Mouse (Mus musculus) T-helper 17 cell (primary cell): ENCODE results near the gene Gm17651.

ENCODE experiments used
- in situ Hi-C, 2 experiments: fragments of 300-600 bp; cut with MboI, MseI; formaldehyde crosslinking; loops; 1 replicate in 1 of 2; 2 replicates in 1 of 2; pipeline ENCODE4 v1.15.1; 2025; ENCODE audit warnings: high pct_unique_total_duplicates in 2 of 2

Gm17651 gene

GRCm38 (mm10) chr3:97674644-97675110 is at the start of gene Gm17651:
Gene Gm17651, minus strand, starts transcription at chr3:97674694.
- in situ Hi-C loops: loop anchor here in 1 of 2 experiments (5.0 kb wide), 1 partner anchor 213 kb away; the partner anchor contains the start of gene Pde4dip

GRCm38 (mm10) chr3:97719116-97719515 is 44.6 kb upstream of the Gm17651 start:
- in situ Hi-C loops: no loop called here

- in situ Hi-C loops: no loop called here
These were observed 41.4 kb upstream of the Gm17651 start for GRCm38 (mm10) chr3:97715922-97716321.

DNA sequence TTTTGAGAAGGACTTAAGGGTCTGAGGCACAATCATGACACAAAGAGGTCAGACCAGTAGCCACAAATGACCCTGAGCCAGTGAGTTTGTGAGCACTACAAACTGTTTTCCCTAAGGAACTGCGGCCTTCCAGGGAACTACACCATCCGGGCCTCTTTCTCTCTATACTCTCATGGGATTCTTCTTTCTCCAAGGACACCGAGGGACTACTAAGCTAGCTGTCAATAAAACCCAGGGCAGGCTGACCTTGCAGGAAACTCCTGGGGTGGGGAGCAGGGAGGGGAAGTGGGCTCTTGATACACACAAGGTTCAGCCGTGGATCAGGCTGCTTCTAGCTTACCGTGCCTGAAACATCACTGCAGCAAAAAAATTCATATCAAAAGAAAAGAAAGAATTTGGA is 36.4 kb upstream of the Gm17651 start:
- in situ Hi-C loops: no loop called here

- in situ Hi-C loops: no loop called here
These were observed 35.6 kb upstream of the Gm17651 start for GRCm38 (mm10) chr3:97710134-97710533.

- in situ Hi-C loops: no loop called here
These were observed 32.1 kb upstream of the Gm17651 start for GRCm38 (mm10) chr3:97706561-97706960.

DNA sequence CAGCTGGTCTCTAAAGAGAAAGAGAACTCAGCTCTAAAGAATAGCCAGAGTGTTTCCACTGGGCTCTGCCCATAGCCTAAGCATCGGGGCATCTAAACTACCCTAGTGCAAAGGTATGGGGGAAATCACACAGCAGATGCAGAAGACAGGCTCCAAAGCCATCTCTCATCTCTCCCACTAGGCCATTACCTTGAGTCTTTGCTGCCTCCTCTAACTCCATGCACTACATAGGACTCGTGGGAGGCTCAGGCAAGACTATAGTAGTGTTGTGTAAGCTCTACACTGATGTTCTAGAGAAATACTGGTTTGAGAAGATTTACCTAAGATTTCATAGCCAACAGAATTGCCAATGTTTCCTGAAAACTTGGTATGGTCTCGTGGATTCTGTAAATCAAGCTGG is 31.0 kb upstream of the Gm17651 start:
- in situ Hi-C loops: no loop called here

DNA sequence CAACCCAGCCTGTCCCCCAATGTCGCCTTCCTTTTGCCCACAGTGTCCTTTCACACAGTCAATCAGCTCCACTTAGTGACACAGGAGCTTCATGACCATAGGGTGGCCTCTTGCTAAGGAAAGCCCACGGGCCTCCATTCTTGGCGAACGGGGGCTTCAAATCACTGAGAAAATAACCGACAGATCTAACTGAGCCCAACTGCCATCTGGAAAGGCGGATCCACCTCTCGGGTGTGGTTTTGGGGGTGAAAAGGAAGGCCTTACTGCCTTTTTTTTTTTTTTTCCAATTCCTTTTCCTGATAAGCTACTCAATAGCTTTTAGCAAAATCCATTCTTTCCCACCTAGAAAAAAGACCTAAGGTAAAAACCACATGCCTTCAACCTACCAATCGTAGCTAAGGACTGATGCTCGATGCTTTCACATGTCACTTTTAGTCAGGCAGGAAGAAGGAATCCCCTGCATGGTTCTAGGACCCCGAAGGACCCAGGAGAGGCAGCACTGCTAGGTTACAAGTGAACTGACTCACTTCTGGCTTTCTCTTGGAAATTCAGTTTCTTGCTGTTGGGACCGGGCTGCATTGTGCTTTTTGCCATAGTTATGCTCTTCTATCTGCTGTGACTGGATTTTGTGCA is 28.1 kb upstream of the Gm17651 start:
- in situ Hi-C loops: no loop called here

DNA sequence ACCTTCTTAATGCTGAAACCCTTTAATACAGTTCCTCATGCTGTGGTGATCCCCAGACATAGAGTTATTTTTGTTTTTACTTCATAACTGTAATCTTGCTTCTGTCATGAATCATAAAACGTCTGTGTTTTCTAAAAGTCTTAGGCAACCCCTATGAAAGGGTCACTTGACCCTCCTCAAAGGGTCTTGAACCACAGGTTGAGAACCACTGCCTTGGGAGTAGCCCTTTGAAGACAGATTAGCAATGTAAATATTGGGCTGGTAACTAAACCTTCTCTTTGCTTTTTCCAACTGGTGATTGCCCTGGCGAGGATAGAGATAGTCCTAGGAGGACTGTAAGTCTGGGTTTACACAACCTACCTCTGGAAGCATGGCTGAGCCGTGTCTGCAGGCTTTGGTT is 26.7 kb upstream of the Gm17651 start:
- in situ Hi-C loops: no loop called here

DNA sequence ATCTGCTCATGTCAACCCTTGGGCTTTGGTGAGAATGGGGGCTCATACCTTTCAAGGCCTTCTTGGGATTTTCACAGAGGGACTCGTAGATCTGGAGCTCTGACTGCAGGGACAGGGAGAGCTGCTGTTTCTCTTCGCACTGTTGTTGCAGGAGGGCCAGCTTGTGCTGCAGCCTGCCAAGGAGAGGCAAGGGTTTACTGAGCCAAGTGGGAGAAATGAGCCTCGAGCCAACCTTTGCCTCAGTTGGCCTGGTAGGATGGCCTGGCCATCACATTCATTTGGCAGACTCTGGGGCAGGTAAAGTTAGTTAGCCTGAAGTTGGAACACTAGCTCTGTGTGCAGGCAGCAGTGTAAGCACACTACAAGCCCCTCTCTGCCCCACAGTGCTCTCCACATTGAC is 24.6 kb upstream of the Gm17651 start:
- in situ Hi-C loops: no loop called here

- in situ Hi-C loops: no loop called here
These were observed 22.8 kb upstream of the Gm17651 start for GRCm38 (mm10) chr3:97697291-97697690.

GRCm38 (mm10) chr3:97696866-97697265 is 22.4 kb upstream of the Gm17651 start:
- in situ Hi-C loops: no loop called here

DNA sequence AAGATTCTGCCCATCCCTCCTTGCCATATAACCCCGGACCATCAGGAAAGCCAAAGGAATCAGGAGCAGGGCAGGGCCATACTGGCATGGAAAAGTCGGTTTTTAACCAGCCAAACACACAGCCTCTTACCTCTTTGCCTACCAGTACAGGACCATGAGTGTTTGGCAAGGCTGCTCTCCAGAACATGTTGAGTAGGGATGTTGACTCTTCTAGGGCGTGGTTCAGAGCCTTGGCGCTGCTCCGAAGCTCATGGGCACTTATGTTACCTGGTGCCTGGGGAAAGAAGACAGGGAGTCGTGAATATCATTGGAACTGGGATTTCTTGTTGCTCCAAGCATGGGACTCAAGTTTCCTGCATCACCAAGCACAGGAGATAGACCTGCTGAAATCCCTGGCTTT is 19.3 kb upstream of the Gm17651 start:
- in situ Hi-C loops: no loop called here

- in situ Hi-C loops: no loop called here
These were observed 17.0 kb upstream of the Gm17651 start for GRCm38 (mm10) chr3:97691443-97692017.

DNA sequence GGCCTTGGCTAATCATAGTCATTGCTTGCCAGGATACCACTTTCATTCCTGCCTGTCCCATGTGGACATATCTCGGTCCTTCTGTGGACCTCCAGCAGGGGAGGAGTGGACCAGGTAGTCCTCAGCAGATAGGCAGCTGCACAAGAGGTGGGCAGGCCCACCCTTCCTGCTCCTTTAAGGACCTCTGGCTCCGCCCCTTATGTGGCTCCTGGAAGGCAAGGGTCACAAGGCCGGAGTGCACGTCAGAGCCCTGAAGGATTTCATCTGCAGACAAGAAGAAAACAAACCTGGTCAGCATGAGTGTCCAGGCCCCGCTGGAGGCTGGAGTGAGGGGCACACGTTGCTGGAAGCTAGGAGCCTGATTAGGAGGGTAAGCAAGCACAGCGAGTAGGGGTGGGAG is 16.1 kb upstream of the Gm17651 start:
- in situ Hi-C loops: no loop called here

DNA sequence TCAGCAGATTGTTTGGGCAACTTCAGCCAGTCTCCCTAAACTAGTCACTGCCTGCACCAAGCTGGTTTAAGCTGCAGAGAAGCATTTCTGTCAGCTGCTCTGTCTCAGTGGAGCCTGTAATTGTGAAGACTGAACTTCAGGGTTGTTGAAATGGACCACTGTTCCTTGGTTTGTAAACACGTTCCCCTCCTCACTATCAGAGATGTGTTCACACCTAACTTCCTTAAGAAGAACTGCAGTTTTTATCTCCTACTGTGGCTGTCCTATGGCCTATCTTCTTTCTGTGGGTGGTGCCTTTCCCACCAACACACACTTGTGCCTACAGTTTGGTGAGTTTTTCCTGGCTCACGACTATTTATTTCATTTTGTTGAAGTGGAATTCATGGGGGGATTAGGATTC is 14.8 kb upstream of the Gm17651 start:
- in situ Hi-C loops: no loop called here

- in situ Hi-C loops: no loop called here
These were observed 12.1 kb upstream of the Gm17651 start for GRCm38 (mm10) chr3:97686372-97687117.

GRCm38 (mm10) chr3:97683560-97684195 is 9.2 kb upstream of the Gm17651 start:
- in situ Hi-C loops: loop anchor here (5.0 kb wide), 2 partner anchors 84 to 199 kb away; no protein-coding TSS in a partner anchor

DNA sequence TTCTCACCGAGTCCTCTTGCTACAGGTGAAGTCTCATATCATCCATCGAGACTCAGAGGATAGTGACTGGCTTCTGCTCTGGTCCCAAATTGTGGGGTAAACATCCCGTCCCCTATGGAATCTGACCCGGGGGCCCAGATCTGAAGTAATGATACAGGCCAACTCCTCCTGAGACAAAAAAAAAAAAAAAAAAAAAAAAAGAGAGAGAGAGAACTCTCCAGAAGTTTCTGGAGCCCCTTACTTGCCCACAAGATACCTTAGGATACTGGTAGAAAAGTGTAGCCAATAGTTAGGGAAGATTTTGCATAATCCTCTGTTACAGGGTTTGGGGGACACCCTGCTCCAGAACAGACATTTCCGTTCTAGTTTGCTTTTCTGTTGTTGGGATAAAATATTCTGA is 8.1 kb upstream of the Gm17651 start:
- in situ Hi-C loops: loop anchor here (5.0 kb wide), 2 partner anchors 85 to 200 kb away; no protein-coding TSS in a partner anchor

DNA sequence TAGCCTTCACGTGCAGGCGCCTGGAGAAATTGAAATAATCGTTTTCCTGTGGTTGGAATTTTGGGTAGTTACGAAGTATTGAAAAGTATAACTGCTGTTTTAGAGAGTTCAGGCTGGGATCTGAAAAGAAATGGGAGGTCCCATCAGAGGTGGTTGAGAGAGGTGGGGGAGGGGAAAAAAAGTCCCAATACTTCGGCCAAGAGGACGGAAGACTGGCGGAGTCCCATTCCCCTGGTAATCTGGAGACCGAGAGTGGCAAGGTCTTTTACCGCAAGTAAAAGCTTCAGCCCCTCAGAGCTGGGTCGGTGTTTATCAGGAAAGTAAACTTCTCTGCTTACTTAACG is 7.6 kb upstream of the Gm17651 start:
- in situ Hi-C loops: loop anchor here (5.0 kb wide), 2 partner anchors 85 to 200 kb away; no protein-coding TSS in a partner anchor

GRCm38 (mm10) chr3:97681321-97682158 is 7.0 kb upstream of the Gm17651 start:
- in situ Hi-C loops: loop anchor here (5.0 kb wide), 2 partner anchors 86 to 201 kb away; no protein-coding TSS in a partner anchor
